Comparison of ENCODE assay signal across 25 mouse cellular contexts in the genomic region with DNA sequence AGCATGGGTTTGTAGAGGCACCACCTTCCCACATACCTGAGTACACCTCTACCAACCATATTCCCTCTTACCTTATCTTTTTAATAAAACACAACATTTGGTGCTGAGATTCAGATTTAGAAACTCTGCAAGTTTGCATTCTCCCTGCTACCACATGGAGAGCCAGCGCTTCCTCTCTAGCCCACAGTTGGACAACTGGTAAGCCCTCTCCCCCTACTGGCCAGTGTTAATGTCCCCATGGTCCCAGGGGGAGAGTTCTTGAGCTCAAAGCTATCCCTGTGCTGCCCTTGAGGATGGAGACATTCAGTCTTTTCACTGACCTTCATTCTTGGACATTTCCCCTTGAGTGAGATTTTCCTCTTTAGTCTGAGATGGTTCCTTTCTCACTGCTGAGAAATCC. TPM values are rescaled to one million over a fixed set of nuclear protein-coding genes. Genes with fewer than 3 reads are reported as not detected.
A peak's percentile ranks its signal among the peaks of the same experiment; 100 is the strongest.
DNase-seq lines count a peak whose midpoint lies in the region; ATAC-seq and TF ChIP-seq lines count a peak whose summit lies in the region.
"Had no signal": no experiment of that assay in that cellular context is flagged by ENCODE, and none has a peak within 500 bp of the region (broad histone marks: within the 10 kb centered on the region; RNA-seq: fewer than 3 reads in every experiment).

No protein-coding gene starts in this region.

- 0 out of 2 replicates have a peak, but pooled peaks have one; percentile 2 for TF ChIP-seq CTCF in layer of hippocampus, adult 2 months (conservative IDR thresholded peaks at IDR 0.05)
- peak; percentile 41 for TF ChIP-seq CTCF in lung, postnatal 0 days (IDR thresholded peaks at IDR 0.05)

- H3K4me1 ChIP-seq in lung, postnatal 0 days (ENCODE audit: insufficient read depth, low read depth, low read length), result no peaks in the 10 kb centered on the region
- H3K4me1 ChIP-seq: embryonic facial prominence, embryonic 13.5 days; forebrain, embryonic 13.5 days had no signal

- no peaks in the 10 kb centered on the region for H3K9me3 ChIP-seq in lung, postnatal 0 days (ENCODE audit: low read length)
- H3K9me3 ChIP-seq: embryonic facial prominence, embryonic 13.5 days; forebrain, embryonic 13.5 days had no signal

- intact Hi-C loops in heart, postnatal 25 days (cut with DNase I), result no loop called here

- no peak overlapping the region for H3K9ac ChIP-seq in lung, postnatal 0 days (replicated peaks; ENCODE audit: low read depth)
- H3K9ac ChIP-seq: embryonic facial prominence, embryonic 13.5 days; forebrain, embryonic 13.5 days; hindbrain, embryonic 14.5 days had no signal

- H3K27me3 ChIP-seq in lung, postnatal 0 days (replicated peaks; ENCODE audit: insufficient read depth, low read length), result no peaks in the 10 kb centered on the region
- H3K27me3 ChIP-seq: embryonic facial prominence, embryonic 13.5 days; forebrain, embryonic 13.5 days had no signal

- no peaks in the 10 kb centered on the region for H3K36me3 ChIP-seq in lung, postnatal 0 days (ENCODE audit: insufficient read depth, low read length)
- H3K36me3 ChIP-seq: embryonic facial prominence, embryonic 13.5 days; G1E had no signal

- TF ChIP-seq EP300 in lung, postnatal 0 days (IDR thresholded peaks at IDR 0.05), result no peak

- no peak overlapping the region for H3K4me2 ChIP-seq in lung, postnatal 0 days (replicated peaks; ENCODE audit: low read depth, low read length)
- H3K4me2 ChIP-seq: embryonic facial prominence, embryonic 13.5 days; forebrain, embryonic 13.5 days; hindbrain, embryonic 14.5 days had no signal

- no peak overlapping the region for H3K27ac ChIP-seq in layer of hippocampus, adult 2 months
- no peak overlapping the region for H3K27ac ChIP-seq in lung, postnatal 0 days (ENCODE audit: low read length)
- H3K27ac ChIP-seq: embryonic facial prominence, embryonic 13.5 days; forebrain, embryonic 13.5 days; gastrocnemius, adult 2 months; hindbrain, embryonic 14.5 days had no signal

- no peak for ATAC-seq in lung, postnatal 0 days
- ATAC-seq in granulocyte monocyte progenitor cell, adult 5-6 weeks (replicated peaks; ENCODE audit: poor library complexity, severe bottlenecking), result peak; percentile 55
- ATAC-seq: CD4-positive, CD25-positive, alpha-beta regulatory T cell, adult 4 months; forebrain, embryonic 13.5 days had no signal

- WGBS in lung, postnatal 0 days, result 86% methylated on average over 1 of the region's 1 CpGs

- no peak for DNase-seq in layer of hippocampus, adult 2 months (ENCODE audit: low spot score in 2 of 2)
- no peak for DNase-seq in layer of hippocampus, adult 9-11 months
- no peak for DNase-seq in lung, postnatal 0 days (ENCODE audit: low spot score)
- DNase-seq in lung, postnatal 10 days, result no peak
- DNase-seq in heart, postnatal 25 days (ENCODE audit: low spot score), result no peak
- no peak for DNase-seq in thymus, postnatal 36 days
- DNase-seq: adrenal gland, adult 8-10 months; adrenal gland, postnatal 36 days; B cell, adult 2 months; cerebellum, adult 11 months; cerebellum, adult 9-10 months; cerebellum, postnatal 25 days; gastrocnemius, adult 2 months; gastrocnemius, postnatal 25 days; heart, adult 11 months; heart, postnatal 10 days had no signal

- H3K4me3 ChIP-seq in layer of hippocampus, adult 2 months, result no peak overlapping the region
- no peak overlapping the region for H3K4me3 ChIP-seq in lung, postnatal 0 days (ENCODE audit: low read depth, low read length)
- H3K4me3 ChIP-seq: embryonic facial prominence, embryonic 13.5 days; forebrain, embryonic 13.5 days; gastrocnemius, adult 2 months had no signal

RNA-seq across cellular contexts. Expression of gene Clec2g, which starts 26.9 kb away (rescaled TPM):
- total RNA-seq in layer of hippocampus, adult 2 months (2021), result 1 to 10 TPM in 1 of 2 experiments, under 1 TPM in 1; 0.71 to 1.0 TPM
- polyA plus RNA-seq in lung, postnatal 0 days (2015; fragmentation: Nextera tagmentation; extraction: Ambion mirVana), result not detected in 2 replicates
- total RNA-seq in granulocyte monocyte progenitor cell, adult 5-6 weeks (2014; fragmentation: Nextera tagmentation), result not detected in 2 replicates
- not detected in 2 replicates for total RNA-seq in granulocyte monocyte progenitor cell, adult 5-6 weeks (2017)
- 1 to 10 TPM; 1.2 to 2.7 TPM for total RNA-seq in heart, postnatal 25 days (2021)
- total RNA-seq: hematopoietic stem cell, adult 5-6 weeks had no signal
- polyA plus RNA-seq: brain, embryonic 14.5 days; forebrain, embryonic 13.5 days; G1E; heart, embryonic 14.5 days; hindbrain, embryonic 14.5 days had no signal
